Comparison of ENCODE assay signal across 9 mouse cellular contexts in genomic region chr2:167368328-167368727, GRCm38 (mm10). TPM values are rescaled to one million over a fixed set of nuclear protein-coding genes. Genes with fewer than 3 reads are reported as not detected.
DNase-seq lines count a peak whose midpoint lies in the region; ATAC-seq and TF ChIP-seq lines count a peak whose summit lies in the region.
"Had no signal": no experiment of that assay in that cellular context is flagged by ENCODE, and none has a peak within 500 bp of the region (broad histone marks: within the 10 kb centered on the region; RNA-seq: fewer than 3 reads in every experiment).

No protein-coding gene starts in this region.

- H3K36me3 ChIP-seq in stomach, embryonic 15.5 days = no peaks in the 10 kb centered on the region
- no peaks in the 10 kb centered on the region for H3K36me3 ChIP-seq in stomach, postnatal 0 days (ENCODE audit: control insufficient read depth, insufficient read depth, low read length)
- no peaks in the 10 kb centered on the region for H3K36me3 ChIP-seq in embryonic facial prominence, embryonic 10.5 days (replicated peaks)

- H3K27me3 ChIP-seq in stomach, embryonic 15.5 days (replicated peaks) = no peaks in the 10 kb centered on the region
- H3K27me3 ChIP-seq in stomach, postnatal 0 days (ENCODE audit: control insufficient read depth, insufficient read depth, low read length) = no peaks in the 10 kb centered on the region
- no peaks in the 10 kb centered on the region for H3K27me3 ChIP-seq in embryonic facial prominence, embryonic 10.5 days (replicated peaks; ENCODE audit: low read depth, poor library complexity, severe bottlenecking)

- no peak for DNase-seq in stomach, postnatal 0 days (ENCODE audit: low spot score)
- DNase-seq in thymus, postnatal 4 days = peak; percentile 82
- no peak for DNase-seq in embryonic facial prominence, embryonic 10.5 days (ENCODE audit: low spot score)
- DNase-seq in kidney, adult 18-20 months = no peak
- DNase-seq in heart, postnatal 10 days = no peak

- intact Hi-C loops in heart, postnatal 10 days (cut with DNase I) = no loop called here

- no peaks in the 10 kb centered on the region for H3K9me3 ChIP-seq in stomach, embryonic 15.5 days
- H3K9me3 ChIP-seq in stomach, postnatal 0 days (ENCODE audit: control insufficient read depth, low read length) = no peaks in the 10 kb centered on the region
- H3K9me3 ChIP-seq in embryonic facial prominence, embryonic 10.5 days = peaks cover 4% of the 10 kb centered on the region; the same call in 1 of the 2 replicates

- no peak overlapping the region for H3K9ac ChIP-seq in stomach, embryonic 15.5 days
- H3K9ac ChIP-seq in stomach, postnatal 0 days (ENCODE audit: low read length) = no peak overlapping the region

- WGBS in stomach, embryonic 15.5 days = 65% methylated on average over 7 of the region's 9 CpGs
- 74% methylated on average over 7 of the region's 9 CpGs for WGBS in stomach, postnatal 0 days
- 76% methylated on average over 7 of the region's 9 CpGs for WGBS in embryonic facial prominence, embryonic 10.5 days

- H3K4me2 ChIP-seq in stomach, embryonic 15.5 days = peak overlapping the region; percentile 27; the same call in 1 of the 2 replicates
- H3K4me2 ChIP-seq in stomach, postnatal 0 days (replicated peaks; ENCODE audit: low read depth) = no peak overlapping the region

- no peak for ATAC-seq in stomach, embryonic 15.5 days (ENCODE audit: insufficient read depth, low FRiP score, low read depth)
- no peak for ATAC-seq in stomach, postnatal 0 days (ENCODE audit: low FRiP score, low TSS enrichment)
- ATAC-seq in hematopoietic stem cell, adult 5-6 weeks (replicated peaks in 1 of 2; ENCODE audit: insufficient read depth in 1 of 2, low FRiP score in 2 of 2, low TSS enrichment in 1 of 2, low read depth in 1 of 2, poor library complexity in 2 of 2, severe bottlenecking in 2 of 2) = peak; percentile 83 to 91
- ATAC-seq in monocyte, adult 5-6 weeks (replicated peaks; ENCODE audit: insufficient number of reproducible peaks, low FRiP score, low TSS enrichment, poor library complexity, severe bottlenecking) = peak; percentile 92

- TF ChIP-seq EP300 in stomach, postnatal 0 days (optimal IDR thresholded peaks at IDR 0.05) = no peak

- TF ChIP-seq CTCF in stomach, postnatal 0 days (IDR thresholded peaks at IDR 0.05; ENCODE audit: low read depth) = no peak

- H3K4me1 ChIP-seq in stomach, embryonic 15.5 days = peaks cover 4% of the 10 kb centered on the region; the same call in 1 of the 2 replicates
- no peaks in the 10 kb centered on the region for H3K4me1 ChIP-seq in stomach, postnatal 0 days (replicated peaks; ENCODE audit: control insufficient read depth, insufficient read depth)
- peaks cover 10% of the 10 kb centered on the region; the same call in 1 of the 2 replicates for H3K4me1 ChIP-seq in embryonic facial prominence, embryonic 10.5 days

- no peak overlapping the region for H3K4me3 ChIP-seq in stomach, embryonic 15.5 days (replicated peaks)
- H3K4me3 ChIP-seq in stomach, postnatal 0 days (ENCODE audit: low read depth, low read length) = no peak overlapping the region
- H3K4me3 ChIP-seq in embryonic facial prominence, embryonic 10.5 days = no peak overlapping the region

- peak overlapping the region; percentile 31; the same call in 1 of the 2 replicates for H3K27ac ChIP-seq in stomach, embryonic 15.5 days
- no peak overlapping the region for H3K27ac ChIP-seq in stomach, postnatal 0 days (replicated peaks)
- no peak overlapping the region for H3K27ac ChIP-seq in embryonic facial prominence, embryonic 10.5 days (replicated peaks)
- H3K27ac ChIP-seq: kidney, postnatal 0 days had no signal

RNA-seq across cellular contexts. Expression of gene B4galt5, which starts 19.3 kb away (rescaled TPM):
- 16.7 and 17.0 TPM in 2 replicates for polyA plus RNA-seq in stomach, embryonic 15.5 days (2015; fragmentation: Nextera tagmentation; extraction: Ambion mirVana)
- 4.5 and 6.0 TPM in 2 replicates for polyA plus RNA-seq in stomach, postnatal 0 days (2015; fragmentation: Nextera tagmentation; extraction: Ambion mirVana)
- total RNA-seq in hematopoietic stem cell, adult 5-6 weeks (2017) = 9.9 and 21.1 TPM in 2 replicates
- 107 to 198 TPM (median 140 TPM) in 3 replicates for total RNA-seq in monocyte, adult 5-6 weeks (2017)
- polyA plus RNA-seq in embryonic facial prominence, embryonic 10.5 days (2016; fragmentation: Nextera tagmentation; extraction: Ambion mirVana) = 7.3 and 8.7 TPM in 2 replicates
- total RNA-seq in heart, postnatal 10 days (2021) = 10 to 100 TPM; 21.2 to 23.5 TPM

RNA-seq across cellular contexts. Expression of gene Slc9a8, which starts 53.2 kb away (rescaled TPM):
- polyA plus RNA-seq in stomach, embryonic 15.5 days (2015; fragmentation: Nextera tagmentation; extraction: Ambion mirVana) = 20.5 and 25.0 TPM in 2 replicates
- polyA plus RNA-seq in stomach, postnatal 0 days (2015; fragmentation: Nextera tagmentation; extraction: Ambion mirVana) = 10.4 and 11.8 TPM in 2 replicates
- 38.8 and 56.3 TPM in 2 replicates for total RNA-seq in hematopoietic stem cell, adult 5-6 weeks (2017)
- total RNA-seq in monocyte, adult 5-6 weeks (2017) = 34.1 to 52.5 TPM (median 41.5 TPM) in 3 replicates
- 24.3 and 25.9 TPM in 2 replicates for polyA plus RNA-seq in embryonic facial prominence, embryonic 10.5 days (2016; fragmentation: Nextera tagmentation; extraction: Ambion mirVana)
- 10 to 100 TPM; 23.6 to 29.3 TPM for total RNA-seq in heart, postnatal 10 days (2021)

Comparison
In these comparisons a context has a peak if more than half of its experiments do, and no peak if none do; other contexts are left out.
1. ATAC-seq: peak in hematopoietic stem cell, adult 5-6 weeks (2 of 2) and monocyte, adult 5-6 weeks (single experiment); none in stomach, embryonic 15.5 days (single experiment) and stomach, postnatal 0 days (single experiment).